Mouse (Mus musculus) adrenal gland, adult (tissue): ENCODE data around the gene Btnl9.
"Not testable (repeated sequence)": the region's sequence is repeated elsewhere in the genome, so short reads cannot be mapped to it uniquely, and the experiment has no call there.

ENCODE experiments used
- DNase-seq, 2 experiments: peaks; one replicate each; pipeline ENCODE4 v3.0.0; 2022 to 2023; ENCODE audit warnings: low spot score in 1 of 2; ENCODE audit not compliant: inconsistent age in 2 of 2

The Btnl9 gene

DNA sequence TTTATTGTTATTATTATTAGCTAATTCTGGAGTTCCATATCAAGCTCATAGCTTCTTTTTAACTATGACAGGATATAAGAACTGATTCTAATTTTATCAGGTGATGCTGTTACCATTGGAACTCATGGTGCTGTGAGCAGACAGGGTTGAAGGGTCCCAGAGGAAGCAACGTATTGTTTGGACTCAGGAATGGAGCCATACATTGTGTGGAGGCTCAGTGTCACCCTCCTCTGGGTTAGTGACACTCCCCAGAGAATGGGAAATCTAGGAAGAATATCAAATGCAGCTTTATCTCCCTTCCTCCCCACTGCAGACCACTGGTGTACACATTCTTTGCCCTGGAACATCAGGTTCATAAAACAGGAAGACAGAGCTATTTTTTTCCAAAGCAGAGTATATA lies 3.8 kb downstream of the Btnl9 start:
- no peak for DNase-seq

DNA sequence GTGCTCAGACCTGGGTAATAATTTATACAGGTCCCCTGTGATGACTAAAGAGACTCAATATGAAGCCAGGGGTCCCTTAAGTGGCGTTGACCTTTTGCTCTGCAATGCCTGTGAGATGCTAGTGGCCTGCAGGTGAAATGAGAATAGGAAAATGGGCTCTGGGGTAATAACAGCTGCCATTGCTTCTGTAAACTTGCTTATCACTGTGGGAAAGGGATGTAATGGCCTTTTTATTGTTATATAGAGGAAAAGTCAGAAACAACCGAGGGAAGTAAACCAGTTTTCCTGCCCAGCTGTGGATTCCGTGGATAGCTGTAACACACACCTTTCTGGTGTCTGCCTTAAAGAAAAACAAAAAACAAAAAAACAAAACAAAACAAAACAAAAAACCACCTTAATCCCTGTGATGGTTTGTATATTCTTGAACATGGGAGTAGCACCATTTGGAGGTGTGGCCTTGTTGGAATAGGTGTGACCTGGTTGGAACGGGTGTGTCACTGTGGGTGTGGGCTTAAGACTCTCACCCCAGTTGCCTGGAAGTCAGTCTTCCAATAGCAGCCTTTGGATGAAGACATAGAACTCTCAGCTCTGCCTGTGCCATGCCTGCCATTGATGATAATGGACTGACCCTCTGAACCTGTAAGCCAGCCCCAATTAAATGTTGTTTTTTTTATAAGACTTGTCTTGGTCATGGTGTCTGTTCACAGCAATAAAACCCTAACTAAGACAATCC lies 10.7 kb downstream of the Btnl9 start:
- not testable (repeated sequence) for DNase-seq

DNA sequence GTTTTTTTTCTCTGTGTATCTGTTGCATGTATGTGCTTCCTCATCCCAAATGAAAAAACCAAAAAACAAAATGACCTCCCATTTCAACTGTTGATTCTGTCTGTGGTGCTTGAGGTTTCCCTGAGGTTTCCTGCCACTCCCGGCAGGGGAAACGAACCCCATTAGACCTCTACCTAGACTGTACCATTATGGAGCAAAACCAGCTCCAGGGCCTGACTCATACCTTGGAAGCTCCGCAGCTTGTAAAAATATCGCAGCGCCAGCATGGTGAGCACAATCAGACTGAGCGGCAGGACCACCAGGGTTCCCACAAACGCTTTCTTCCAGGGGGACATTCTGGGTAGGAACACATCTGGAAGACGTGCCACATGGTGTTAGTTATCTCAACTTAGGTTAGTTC lies 11.6 kb downstream of the Btnl9 start:
- DNase-seq = no peak

DNA sequence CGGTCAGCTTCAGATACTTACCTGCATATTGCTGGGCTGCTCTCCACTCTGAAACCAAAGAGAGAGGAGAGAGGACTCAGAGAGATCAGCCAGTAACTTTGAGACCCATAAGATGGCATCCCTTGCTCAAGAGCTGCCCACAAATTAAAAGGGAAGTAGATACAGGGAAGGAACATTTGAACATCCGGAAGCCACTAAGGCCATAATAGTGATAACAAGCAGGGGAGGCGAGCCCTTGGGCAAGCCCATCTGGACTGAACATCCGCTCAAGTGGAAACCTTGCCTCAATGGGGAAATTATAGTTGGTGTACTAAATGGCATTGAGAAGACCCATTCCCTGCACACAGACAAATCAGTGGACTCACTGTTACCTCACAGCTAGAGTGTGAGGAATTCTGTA lies 16.4 kb downstream of the Btnl9 start:
- DNase-seq = no peak

DNA sequence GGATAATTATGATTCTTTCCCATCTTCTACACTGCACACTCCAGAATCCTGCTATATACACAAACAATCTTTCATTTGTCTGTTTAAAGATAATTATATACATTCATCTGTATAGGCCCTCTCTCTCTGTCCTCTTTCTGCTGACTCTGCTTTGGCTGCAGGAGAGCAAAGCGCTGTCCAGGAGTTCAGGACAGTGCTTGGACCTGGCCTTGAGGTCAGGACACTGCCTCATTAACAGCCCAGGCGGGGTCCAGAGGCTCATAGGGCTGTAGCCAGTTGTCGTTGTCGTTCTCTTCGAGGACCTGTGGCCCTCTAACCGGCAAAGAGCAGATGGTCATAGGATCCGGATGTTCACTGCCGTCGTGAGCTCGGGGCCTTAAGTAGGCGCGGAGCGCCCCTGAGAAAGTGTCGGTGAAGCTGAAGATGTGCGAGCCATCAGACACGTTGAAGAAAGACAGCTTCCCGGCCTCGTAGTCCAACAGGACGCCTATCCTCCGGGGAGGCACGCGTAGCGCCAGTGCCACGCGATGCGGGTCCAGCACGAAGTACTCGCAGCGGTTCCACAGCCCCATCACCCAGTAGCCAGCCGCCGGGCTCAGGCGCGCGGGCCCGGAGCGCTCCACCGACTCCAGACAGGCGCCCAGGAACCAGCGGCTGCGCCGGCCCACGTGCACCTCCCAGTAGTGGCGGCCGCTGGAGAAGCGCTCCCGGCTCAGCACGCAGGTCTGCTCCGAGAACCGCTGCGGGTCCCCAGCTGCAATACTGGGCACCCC lies 17.9 kb downstream of the Btnl9 start:
- peak in 1 of 2 experiments; percentile 9 for DNase-seq

DNA sequence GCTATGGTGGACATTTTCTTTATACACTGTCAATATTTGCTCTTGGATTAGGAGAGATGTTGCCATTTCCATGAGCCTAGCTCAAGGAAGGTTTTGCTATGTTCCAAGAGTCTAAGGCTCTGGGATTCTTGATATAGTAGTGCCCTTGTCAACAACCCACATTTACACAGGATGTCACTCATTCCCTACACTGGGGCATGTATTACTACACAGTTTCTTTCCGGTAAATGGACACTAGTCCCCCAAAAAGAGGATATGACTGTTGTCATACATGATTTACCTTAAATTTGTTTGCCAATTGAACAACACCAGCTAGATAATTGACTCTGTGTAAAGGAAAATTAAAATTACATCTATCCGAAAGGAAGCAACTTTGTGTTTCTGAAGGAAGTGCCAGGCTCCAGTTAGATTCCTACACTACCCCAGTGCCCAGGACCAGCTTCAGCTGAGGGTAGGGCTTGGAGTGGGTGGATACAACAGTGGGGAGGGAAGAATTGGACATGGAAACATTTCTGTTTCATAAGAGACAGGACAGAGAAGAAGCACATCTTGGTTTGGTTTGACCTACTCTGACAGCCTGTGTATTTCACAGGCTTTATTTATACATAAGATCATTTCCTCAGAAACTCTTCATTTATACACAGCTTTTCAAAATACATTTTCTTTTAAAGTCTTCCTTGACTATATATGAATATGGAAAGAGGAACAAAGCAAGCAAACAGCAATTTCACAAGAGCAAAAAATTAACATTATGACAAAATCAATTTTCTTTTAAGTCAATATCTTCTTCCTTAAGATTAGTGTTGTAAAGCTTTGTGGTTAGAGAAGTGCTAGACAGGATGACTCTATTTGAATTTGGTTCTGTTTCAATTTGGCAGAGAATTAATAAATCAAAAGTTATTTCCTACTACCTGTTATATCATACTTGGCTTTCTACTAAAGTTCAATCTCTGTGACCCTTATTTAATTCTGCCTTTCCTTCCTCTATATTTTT lies 29.8 kb downstream of the Btnl9 start:
- no peak for DNase-seq

DNA sequence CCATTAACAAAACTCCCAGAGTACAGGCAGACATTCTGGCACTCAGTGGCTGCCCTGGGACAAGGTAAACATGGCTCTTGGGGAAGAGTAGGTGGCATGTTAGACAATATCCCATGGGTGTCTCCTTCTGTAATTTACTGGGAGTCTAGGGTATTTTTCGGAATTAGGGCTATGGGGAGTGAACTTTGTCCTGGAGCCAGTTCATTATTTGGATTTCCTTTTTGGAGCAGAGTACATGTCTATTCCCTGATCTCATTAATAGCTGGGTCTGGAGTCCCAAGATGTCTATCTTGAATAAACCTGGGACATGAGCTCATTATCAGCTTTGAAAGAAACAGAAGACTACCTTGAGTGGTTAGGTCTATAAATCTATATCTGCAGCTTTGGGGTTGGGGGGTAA lies 32.9 kb downstream of the Btnl9 start, which contains the start of gene Olfr1394:
Olfr1394 (plus strand) TSS at position 301 of the 400 bp plus-strand sequence.
- DNase-seq = no peak

DNA sequence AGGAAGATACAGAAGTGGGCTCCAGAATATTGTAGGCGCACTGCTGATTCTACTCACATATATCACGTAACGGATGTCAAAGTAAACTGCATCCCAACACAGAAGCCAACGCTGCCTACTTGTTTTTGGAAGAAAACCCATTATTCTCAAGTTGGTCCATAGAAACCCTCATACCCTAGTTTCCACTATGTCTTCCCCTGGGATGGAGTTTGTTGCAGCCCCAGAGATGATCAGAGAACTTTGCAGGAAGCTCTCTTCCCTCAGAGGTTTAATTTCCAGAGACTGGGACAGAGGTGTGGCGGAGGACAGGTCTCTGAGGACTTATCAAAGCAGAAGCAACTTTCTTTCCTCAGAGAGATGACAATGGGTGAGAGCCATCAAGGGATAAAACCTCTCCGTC lies 45.0 kb downstream of the Btnl9 start, which contains the start of gene Olfr1395:
Olfr1395 (plus strand) TSS at position 301 of the 400 bp plus-strand sequence.
- DNase-seq = no peak

DNA sequence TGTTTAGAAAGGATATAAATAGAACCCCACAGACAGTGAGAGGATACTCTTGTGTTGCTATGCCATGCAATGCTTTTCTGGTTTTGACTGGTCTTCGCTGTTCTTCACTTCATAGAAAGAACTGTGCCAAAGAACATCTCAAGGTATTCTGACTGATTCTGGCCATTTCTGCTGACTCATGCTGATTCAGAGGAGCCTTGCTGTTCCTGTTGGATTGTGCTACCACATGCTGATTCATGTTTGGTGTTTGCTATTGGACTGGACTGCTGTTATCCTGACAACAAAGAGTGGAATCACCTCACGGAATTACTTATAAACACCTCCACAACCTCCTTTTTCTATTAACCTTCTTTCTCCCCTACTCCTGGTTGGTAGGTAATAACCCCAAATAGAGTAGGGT lies 62.8 kb downstream of the Btnl9 start:
- DNase-seq = no peak

DNA sequence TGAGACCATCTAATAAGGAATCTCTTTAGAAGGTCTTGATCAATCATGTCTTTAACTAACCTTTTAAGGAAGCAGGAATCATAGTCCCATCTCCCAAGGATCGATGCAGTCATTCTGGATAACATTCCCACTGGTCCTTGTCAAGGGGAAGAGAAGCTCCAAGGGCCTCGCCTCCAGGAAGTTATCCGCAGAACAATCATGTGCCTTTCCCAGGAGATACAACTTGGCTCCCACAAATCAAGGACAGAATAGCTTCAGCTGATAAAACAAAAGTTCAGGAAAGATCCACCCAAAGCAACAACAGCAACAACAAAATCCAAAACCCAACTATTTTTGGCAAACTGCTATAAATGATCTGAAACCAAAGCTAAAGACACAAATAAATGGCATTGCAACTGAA lies 67.3 kb downstream of the Btnl9 start:
- no peak for DNase-seq
